Mouse (Mus musculus) mouse embryonic stem cell (cell line): Measurements from ENCODE around the gene Insl5.

Experiments
- in situ Hi-C, 2 experiments: fragments of 300-500 bp; cut with MboI; formaldehyde crosslinking; loops; 1 replicate in 1 of 2; 3 replicates in 1 of 2; pipeline ENCODE4 v1.14.3; 2019 to 2020; ENCODE audit warnings: low sequenced_read_pairs in 2 of 2, low pct_unique_long_range_greater_than_20kb in 1 of 2, mixed read lengths in 1 of 2; ENCODE audit not compliant: unreplicated experiment in 1 of 2

Gene Insl5

GRCm38 (mm10) chr4:102969599-102969998 is 57.0 kb downstream of the Insl5 start:
- in situ Hi-C loops, result no loop called here
